Mouse (Mus musculus) olfactory bulb, adult 2 months (tissue): ENCODE measurements around the gene Ccdc14.
"Not testable (repeated sequence)": the region's sequence is repeated elsewhere in the genome, so short reads cannot be mapped to it uniquely, and the experiment has no call there.

Experiments used
- CTCF ChIP-seq: fragments of 200-500 bp; IDR thresholded peaks from 2 replicates; pipeline ENCODE4 v1.5.1; 2012; ENCODE audit warnings: low read depth, mild to moderate bottlenecking, low read length, moderate library complexity; ENCODE audit not compliant: insufficient read depth
- POLR2A ChIP-seq: fragments of 200-500 bp; IDR thresholded peaks from 2 replicates; pipeline ENCODE4 v1.6.1; 2012; ENCODE audit warnings: mild to moderate bottlenecking, low read depth, low read length, moderate library complexity; ENCODE audit not compliant: insufficient read depth

GRCm38 (mm10) chr16:34698721-34699120, 8.3 kb downstream of the Ccdc14 start:
- not testable (repeated sequence) for TF ChIP-seq POLR2A, CTCF
